Mouse (Mus musculus): ENCODE measurements around the gene Tsc22d1.

Gene Tsc22d1

DNA sequence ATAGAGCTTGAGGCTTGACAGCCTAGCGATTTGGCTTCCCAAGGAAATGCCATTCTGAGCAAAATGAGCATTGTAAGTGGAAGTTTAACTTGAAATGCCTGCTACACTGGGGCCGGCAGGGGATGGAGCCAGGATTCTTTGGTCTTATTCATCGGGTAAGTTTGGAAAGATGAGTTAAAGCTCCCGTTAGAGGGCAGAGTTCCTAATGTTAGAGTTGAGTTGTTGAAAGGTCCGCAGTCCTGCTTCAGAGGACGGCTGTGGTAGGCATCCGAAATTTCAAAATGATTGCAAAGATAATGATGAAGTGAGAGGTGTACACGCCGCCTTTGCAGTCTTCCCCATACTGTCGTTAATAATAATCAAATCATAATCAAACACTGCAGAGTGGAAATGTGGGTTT is 27.4 kb downstream of the Tsc22d1 start:
- no peak for DNase-seq (ENCODE audit: low read depth, low spot score)

DNA sequence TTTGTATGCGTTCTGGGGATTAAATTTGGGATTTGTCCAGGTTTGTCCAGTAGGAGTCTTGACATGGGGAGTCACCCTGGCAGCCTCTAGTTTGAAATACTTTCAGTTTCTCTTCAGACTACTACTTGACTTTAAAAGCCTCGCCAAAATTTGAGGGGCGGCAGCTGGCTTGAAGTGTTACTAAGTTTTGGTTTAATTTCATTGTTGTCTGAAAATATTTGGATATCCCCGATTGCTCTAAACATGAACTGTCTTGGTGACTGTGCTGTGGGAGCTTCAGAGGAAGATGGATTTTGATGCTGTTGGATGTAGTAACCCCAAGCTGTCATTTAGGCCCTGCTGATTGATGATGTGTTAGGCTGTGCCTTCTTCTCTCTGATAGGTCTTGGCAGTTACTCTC is 34.2 kb downstream of the Tsc22d1 start:
- no peak for DNase-seq (ENCODE audit: low read depth, low spot score)

DNA sequence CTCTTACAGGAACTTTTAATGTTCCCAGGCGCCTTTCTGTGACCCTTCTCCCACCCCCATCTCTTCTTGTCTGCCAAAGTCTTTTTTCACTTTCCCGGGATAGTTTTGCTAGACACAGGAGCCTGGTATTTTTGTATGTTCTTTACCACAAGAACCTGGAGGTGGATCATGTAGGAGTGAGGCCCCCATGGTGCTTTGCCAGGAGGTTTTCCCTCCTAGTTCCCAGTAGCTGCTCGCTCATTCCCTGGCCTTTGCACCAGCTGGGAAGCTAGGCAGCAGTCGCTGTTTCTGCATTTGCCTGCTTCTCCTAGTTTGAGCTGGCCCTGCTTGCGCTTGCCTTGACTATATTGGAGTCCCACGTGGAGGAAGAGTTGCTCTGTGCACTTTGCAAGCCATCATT is 36.2 kb downstream of the Tsc22d1 start:
- DNase-seq (ENCODE audit: low read depth, low spot score), result no peak

DNA sequence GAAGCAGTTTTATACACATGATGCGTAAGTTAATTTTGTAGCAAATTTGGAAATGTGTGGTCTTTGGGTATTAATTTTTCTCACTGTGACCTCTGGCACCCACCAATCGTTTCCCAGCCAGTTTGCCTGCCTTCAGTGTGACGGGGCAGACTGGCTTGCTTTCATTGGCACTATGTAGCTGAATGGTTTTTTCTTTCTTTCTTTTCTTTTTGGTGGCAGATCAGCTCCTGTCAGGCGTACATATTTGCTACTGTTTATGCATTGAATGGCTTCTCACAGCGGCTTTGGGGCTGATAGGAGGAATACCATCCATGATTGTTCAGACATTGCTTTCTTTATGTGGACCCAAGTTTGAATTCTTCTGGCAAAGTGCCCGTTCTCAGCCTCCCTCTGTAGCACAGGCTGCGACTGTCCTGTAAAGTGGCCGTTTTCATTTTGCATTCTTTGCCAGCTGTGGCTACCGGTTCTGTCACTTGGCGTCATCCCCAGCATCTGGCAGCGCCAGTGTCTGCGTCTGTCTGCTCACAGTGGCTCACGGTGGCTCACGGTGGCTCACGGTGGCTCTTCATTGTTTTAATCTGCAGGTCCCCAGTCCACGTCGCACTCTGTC is 38.1 kb downstream of the Tsc22d1 start:
- DNase-seq (ENCODE audit: low read depth, low spot score), result no peak

DNA sequence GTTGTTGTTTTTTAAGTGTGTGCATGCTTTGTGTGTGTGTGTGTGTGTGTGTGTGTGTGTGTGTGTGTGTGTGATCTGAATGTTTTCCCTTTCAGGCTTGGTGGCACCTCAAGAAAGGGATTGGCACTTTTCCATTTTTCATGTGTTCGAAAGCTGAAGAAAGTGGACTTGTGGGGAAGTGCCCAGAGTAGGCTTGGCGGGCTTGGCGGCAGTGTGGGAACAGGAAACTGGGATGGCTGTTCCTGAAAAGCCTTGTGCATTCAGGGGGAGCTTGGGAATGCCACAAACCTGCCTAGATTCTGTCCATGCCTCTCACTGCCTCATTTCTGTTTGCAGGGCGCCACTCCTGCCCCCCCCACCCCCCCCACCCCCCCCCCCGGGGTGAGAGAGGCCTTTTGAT is 39.9 kb downstream of the Tsc22d1 start:
- no peak for DNase-seq (ENCODE audit: low read depth, low spot score)

DNA sequence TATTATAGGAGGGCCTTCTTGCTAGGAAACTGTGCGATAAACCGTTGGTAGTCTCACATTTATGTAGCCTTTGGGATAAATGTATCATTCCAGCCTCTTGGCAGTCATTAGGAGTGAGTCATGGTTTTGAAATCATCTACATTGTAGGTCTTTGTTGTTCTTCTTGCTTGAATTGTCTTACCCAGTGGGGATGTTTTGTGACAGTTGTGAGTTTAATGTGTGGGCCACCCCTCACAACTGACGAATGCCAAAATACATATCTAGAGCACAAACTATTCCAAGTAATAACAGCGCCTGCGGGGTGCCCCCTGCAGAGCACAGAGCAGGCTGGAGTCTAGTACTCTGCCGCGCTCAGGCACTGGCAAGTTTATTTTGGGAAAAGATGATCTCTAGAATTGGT is 40.4 kb downstream of the Tsc22d1 start:
- no peak for DNase-seq (ENCODE audit: low read depth, low spot score)

DNA sequence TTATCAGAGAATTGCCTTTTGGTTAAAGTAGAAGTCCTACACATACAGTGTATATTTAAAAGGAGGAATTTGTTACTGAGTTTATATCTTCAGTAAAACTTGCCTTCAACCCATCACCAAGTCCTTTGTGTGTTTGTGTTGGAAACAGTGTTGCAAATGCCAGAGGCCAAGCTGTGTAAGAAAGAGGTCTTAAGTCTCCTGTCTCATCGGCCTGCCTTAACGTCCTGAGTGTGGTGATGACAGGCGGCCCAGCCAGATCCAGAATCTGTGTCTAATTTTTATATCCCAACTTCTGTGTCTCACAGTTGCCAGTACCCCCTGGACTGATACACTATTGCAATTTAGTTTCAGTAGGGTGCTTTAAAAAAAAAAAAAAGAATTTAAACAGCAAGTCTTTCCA is 42.9 kb downstream of the Tsc22d1 start:
- DNase-seq (ENCODE audit: low read depth, low spot score), result no peak

DNA sequence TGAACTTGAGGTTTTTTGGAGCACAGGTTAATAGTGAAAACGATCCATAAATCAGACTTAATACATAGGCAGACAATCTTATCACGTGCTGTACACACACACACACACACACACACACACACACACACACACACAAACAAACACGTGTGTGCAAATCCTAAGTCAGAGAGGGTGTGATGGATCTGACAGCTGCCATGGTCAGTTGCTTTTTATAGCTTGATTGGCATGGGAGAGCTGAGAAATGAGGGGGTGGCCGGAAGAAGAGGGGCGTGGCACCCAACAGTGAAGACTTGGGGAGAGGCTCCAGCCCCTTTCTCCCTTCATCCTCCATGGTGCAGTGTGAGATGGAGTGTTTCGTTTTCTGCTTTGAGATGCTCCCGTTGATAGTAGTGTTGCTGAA is 45.4 kb downstream of the Tsc22d1 start:
- DNase-seq (ENCODE audit: low read depth, low spot score), result no peak

DNA sequence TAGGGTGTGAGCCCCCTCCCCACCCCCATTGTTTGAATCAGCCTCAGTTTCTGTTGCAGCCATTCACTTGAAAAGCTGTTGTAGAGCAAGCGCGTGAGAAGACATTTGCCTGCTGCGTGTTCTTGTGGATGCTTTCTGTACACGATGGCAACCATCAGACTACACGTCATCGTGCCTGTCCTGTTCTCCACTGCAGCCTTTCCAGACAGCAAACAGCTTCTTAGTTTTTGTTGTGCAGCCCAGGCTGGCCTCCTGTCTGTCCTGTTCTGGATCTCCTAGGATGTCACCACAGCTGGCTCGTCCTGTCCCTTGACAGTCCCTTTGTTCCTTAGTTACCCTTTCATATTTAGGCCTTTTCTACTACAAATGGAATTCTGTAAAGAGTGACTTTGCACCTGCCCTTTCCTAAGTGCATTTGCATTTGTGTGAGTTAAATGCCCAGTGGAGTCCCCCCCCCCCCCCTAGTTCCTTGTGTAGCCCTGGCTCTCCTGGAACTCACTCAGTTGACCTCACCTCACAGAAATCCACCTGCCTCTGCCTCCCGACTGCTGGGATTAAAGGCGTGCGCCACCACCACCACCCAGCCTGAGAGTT is 46.5 kb downstream of the Tsc22d1 start:
- DNase-seq (ENCODE audit: low read depth, low spot score), result peak; percentile 33

DNA sequence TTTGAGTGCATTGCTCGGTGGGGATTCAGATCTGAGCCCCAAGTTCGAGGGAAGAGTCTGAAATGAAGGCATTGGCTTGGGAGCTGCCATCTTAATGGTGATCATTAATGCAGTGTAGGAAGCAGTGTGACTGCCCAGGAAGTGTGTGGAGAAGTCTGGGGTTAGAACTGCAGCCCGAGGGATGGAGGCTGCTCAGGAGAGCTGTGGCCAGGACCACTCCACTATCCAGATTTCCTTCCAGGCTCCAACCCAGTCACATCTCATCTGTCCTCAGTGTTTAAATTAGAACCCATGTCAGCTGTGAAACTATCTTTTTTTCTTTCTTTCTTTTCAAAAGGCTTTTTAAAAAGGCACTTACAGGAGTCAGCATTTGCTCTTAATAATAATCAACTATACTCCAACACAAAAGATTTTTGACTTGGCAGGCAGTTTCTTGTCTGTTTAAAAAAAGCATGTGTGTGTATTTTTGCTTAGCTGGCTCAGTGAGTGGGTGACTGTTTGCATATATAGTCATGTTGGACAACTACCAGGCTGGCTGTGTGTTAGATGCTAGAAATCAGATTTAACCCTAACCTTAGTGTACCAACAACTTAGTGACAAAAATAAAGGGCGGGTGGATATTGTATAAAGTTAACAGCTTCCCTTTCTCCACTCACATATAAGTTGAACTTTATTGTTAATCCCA is 48.8 kb downstream of the Tsc22d1 start:
- DNase-seq (ENCODE audit: low read depth, low spot score), result no peak

DNA sequence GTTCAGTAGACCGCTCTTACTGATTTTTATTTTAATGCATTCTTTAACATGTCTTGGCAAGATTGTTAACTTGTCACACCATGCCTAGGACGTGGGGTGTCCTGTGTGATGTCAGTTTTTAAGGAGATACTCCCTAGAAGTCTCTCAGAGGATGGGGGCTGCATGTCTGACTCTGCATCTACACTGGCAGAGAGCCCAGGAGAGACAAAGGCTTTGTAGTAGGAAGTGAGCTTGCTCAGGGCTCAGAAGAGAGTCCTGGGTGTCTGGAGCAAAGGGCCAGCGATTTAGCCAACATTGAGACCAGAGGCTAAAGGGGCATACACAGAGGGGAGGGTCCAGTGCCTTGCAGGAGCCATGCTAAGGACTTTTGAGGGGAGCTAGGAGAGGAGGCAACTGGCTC is 50.2 kb downstream of the Tsc22d1 start:
- DNase-seq (ENCODE audit: low read depth, low spot score), result no peak

DNA sequence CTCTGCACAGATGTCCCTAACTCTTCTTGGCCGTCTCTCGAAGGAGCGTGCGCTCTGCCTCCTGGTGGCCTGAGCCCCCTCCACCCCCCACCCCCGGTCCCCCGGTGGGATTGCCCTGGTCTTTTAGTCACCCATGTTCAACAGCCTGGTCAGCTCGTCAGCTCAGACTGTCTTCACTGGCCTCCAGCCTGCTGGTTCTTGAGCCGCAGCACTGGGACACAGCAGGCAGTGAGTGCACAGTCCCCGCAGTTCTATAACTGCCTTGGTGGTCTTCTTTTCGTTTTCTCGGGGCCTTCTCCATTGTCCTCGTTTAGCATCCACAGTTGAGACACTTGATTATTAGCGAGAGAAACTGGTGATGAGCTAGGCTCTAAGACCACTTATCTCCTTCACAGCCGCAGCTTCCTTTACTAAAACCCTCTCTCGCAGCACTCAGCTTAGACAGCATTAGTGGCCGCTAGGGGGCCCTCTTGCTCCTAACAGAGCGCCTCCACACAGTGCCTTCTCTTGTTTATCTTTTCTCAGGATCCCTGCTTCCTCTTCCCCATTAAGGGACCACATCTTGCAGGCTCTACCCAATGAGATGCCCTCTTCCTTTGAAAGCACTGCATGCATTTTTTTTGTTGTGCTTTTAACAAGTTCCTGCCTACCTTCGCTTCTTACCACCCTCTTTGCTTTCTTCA is 52.0 kb downstream of the Tsc22d1 start:
- peak; percentile 81 for DNase-seq (ENCODE audit: low read depth, low spot score)

DNA sequence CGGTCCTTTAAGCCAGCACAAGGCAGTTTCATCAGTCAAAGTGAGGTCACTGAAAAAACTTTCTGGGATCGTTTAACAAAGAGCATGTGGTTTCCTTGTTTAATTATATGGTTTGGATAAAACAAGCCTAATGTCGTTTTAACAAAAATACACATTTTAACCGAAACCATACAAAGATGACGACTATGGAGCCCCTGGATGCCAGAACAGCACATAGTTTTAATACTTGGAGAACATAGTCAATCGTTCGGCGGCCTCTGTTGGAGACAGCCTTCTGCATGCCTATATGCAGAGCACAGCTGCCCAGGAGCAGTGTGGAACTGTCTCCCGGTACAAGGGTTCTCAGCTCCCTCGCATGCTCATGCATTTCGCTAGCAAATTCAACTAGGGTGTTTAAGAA is 53.2 kb downstream of the Tsc22d1 start:
- no peak for DNase-seq (ENCODE audit: low read depth, low spot score)

DNA sequence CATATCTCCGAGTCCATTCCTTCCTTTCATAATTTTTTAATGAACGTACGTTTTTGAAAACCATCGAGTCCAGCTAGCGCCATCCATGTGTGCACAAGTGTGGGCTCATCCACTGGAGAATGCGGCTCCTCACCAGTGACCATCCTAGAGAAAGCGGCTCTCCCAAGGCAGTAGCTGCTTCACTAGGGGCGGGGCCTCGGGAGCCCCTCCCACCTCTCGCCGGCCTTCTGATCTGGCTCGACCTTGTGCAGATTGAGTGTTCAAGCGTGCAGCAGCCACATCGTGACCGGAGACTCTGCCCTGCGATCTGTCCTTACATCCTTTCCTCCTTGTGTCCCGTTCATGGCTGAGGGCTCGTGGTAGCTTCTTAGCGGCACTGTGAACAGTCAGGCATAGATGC is 56.5 kb downstream of the Tsc22d1 start:
- DNase-seq (ENCODE audit: low read depth, low spot score), result peak; percentile 82

DNA sequence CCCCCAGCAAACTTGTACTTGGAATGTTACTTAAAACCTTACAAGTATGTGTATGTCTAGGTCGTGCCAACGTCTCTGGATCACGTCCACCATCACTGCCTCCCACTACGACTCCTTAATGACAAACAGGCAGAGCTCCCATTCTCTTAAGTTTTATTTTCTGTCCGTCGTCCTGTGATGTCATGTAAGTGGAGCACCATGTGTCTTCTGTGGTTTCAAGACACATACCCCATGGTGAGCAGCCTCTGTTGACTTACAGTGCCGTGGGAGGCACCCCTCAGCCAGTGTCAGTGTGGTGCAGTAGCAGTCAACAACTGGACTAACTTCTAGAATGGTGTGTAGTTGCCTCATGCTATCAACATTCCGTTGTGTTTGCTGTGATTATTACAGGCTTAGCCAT is 57.7 kb downstream of the Tsc22d1 start:
- DNase-seq (ENCODE audit: low read depth, low spot score), result no peak

DNA sequence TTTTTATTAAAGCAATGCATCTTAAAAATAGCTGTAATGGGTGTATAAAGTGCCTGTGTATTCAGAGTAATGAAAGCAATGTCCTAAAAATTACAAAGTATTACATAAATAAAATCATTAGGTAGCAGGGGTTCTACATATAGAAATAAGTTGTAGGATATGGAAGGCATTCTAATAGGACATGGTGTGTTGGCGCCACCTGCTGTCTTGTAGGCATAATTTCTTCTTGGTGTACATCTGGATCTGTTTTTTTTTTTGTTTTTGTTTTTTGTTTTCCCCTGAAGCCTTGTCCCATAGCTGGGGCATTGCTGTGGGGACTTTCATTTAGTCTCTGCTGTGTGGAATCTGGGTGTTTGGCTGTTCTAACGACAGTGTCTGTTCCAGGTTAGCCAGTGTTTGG is 58.6 kb downstream of the Tsc22d1 start:
- peak; percentile 68 for DNase-seq (ENCODE audit: low read depth, low spot score)

DNA sequence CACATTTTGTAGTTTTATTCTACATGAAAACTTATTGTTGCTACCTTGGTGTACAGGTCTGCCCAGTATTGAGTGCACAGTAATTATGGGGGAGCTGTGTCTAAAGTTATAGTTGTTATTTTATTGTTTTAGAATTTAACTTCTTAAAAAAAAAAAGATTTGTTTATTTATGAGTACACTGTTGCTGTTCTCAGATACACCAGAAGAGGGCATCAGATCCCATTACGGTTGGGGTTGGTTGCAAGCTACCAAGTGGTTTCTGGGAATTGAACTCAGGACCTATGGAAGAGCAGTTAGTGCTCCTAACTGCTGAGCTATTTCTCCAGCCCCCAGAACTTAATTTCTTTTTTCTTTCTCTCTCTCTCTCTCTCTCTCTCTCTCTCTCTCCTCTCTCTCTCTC is 59.4 kb downstream of the Tsc22d1 start:
- DNase-seq (ENCODE audit: low read depth, low spot score), result peak; percentile 49

DNA sequence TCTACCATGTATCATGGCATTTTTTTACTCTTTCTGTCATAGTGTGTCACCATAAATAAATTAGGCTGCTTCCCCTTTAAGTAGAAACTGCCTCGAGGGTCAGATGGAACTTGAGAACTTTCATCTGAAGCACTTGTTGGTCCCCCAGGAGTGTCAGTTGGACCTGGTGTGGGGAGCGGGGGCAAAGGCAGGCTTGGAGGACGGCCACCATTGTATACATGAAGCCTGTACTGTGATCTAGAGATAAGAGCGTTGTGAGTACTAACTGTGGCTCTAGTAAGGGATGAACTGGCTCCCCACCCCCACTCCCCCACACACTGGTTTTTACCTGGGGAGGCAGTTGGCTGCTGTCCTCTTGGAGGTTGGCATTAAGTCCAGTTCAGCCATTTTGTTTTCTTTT is 62.0 kb downstream of the Tsc22d1 start:
- DNase-seq (ENCODE audit: low read depth, low spot score), result no peak

DNA sequence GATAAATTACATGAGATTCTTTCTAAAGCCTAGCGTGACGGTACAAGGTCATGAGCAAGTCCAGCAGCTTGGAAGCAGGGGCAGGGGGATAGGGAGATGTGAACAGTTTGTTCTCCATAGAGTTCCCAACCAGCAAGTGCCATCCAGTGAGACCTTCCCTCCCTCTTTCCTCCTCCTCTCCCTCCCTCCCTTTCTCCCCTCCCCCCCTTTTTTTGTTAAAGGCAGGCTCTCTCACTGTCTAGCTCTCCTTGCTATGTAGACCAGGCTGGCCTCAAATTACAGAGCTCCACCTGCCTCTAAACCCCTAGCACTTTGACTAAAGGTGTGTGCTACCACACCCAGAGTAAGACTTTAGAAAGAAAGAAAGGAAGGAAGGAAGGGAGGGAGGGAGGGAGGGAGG is 63.3 kb downstream of the Tsc22d1 start:
- no peak for DNase-seq (ENCODE audit: low read depth, low spot score)

DNA sequence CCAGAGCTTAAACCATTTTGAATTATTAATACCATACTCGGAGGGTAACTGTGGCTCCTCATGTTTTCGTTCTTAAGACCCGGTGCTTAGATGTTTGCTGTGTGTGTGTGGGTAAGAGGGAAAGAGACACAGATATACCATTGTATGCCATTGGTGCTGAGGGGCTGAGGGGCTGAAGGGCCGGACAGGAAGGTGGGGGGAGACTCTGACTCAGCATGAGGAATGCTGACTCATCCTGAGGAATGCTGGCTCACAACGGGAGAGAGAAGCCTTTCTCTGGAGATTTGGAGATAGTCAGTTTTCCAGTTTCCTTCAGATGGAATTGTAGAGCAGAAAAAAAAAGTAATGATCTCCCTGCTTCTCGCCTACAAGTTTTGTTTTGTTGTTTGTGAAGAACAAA is 63.9 kb downstream of the Tsc22d1 start:
- DNase-seq (ENCODE audit: low read depth, low spot score), result peak; percentile 60

DNA sequence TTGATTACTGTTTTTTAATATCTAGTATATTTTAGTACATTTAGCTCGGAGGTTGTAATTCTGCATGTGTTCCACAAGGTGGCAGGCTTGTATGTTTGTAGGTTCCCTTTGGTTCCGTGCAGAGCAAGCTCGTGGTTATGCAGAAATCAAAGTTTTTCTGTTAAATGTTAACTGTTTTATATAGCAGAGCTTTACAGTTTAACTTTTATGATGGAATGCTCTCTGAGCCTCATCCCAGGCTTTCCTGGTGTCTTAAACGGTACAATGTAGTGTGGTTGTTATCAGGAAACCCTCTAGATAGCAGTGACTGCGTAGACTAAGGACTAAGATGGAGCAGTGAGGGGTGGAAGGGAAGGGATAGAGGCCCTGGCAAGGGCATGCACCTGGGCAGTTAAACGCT is 65.1 kb downstream of the Tsc22d1 start:
- DNase-seq (ENCODE audit: low read depth, low spot score), result peak; percentile 47

DNA sequence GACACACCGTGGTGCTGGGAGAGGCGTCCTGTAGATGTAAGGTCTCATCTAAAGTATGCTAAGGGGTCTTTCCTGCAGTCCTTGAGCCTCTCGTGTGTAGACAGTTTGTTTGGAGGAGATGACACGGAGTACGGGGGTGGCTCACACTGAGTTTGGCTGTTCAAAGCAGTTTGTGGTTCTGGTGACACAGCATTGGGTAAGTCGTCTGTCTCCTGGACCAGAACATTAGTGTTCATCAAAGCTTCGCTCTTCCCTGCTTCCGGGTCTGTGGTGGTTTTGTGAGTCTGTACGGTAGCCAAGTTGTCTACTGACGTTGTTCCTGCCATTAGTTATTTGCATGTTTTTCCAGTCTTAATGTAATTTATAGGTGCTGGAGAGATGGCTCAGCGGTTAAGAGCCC is 65.7 kb downstream of the Tsc22d1 start:
- no peak for DNase-seq (ENCODE audit: low read depth, low spot score)

DNA sequence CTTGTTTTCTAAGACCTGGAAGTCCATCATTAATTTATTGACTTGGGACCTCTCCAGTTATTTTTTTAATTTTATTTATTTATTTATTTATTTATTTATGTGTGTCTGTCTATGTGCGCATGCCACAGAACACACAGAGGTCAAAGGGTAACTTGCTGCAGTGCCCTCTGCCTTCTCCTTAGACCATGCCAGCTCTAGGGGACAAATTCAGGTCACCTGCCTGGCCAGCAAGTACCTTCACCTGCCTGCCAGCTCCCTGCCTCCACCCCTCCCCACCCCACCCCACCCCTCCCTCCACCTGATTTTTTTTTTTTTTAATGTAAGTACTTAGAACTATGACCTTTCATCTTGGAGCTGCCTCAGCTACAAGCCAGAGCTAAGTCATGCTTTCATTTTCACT is 68.9 kb downstream of the Tsc22d1 start:
- DNase-seq (ENCODE audit: low read depth, low spot score), result no peak
